Mouse (Mus musculus): ENCODE measurements around the gene Slc26a10.

Gene Slc26a10

DNA sequence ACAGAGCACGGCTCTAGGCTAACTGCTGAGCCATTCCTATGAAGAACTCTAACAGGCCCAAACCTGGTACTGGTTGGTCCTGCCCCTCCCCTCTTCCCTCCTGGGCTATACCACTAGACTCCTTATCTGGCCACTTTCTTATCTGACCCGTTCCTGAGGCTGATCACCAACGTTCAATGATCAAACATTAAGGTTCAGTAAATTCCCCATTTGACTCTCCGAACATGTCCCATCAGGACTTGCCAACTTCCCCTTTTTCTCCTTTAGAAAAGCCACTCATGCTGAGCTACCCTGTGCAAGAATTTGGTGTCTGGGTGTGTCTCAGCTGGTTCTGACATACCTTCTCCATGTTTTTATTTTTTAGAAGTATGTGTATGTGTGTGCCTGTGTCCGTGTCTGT, 53.9 kb downstream of the Slc26a10 start:
- DNase-seq, result no peak

GRCm38 (mm10) chr10:127125210-127126001, 55.0 kb downstream of the Slc26a10 start:
- DNase-seq, result no peak

DNA sequence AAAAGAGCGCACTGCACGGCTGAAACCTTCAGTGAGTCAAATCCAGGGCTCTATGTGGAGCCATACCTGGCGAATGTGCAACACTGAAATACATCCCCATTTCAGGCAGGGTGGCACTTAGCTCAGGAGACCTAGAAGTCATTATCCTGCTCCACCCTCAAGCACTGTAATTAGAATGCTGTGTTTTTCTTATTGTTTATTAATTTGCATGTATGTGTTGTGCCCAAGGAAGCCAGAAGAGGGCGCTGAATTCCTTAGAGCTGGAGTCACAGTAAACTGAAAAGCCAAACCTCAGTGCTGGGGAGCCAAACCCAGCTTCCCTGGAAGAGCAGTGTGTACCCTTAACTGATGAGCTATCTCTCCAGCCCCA, 57.0 kb downstream of the Slc26a10 start:
- DNase-seq, result peak; percentile 85

GRCm38 (mm10) chr10:127122784-127123435, 57.5 kb downstream of the Slc26a10 start:
- DNase-seq, result peak; percentile 62

GRCm38 (mm10) chr10:127122018-127122417, 58.4 kb downstream of the Slc26a10 start:
- no peak for DNase-seq
